Mouse (Mus musculus) testis, postnatal 10 days (tissue): ENCODE data around the gene Sgsm2.
A peak's percentile ranks its signal among the peaks of the same experiment; 100 is the strongest.

Source experiments
- DNase-seq: peaks from one replicate; pipeline ENCODE4 v3.0.0; 2021; ENCODE audit warnings: low spot score

The Sgsm2 gene

GRCm38 (mm10) chr11:74881979-74882378, 14.9 kb downstream of the Sgsm2 start:
- DNase-seq: peak; percentile 54

- no peak for DNase-seq
These were observed 15.9 kb downstream of the Sgsm2 start for GRCm38 (mm10) chr11:74880999-74881398.

GRCm38 (mm10) chr11:74876801-74877200, 20.1 kb downstream of the Sgsm2 start:
- peak; percentile 65 for DNase-seq

- no peak for DNase-seq
These were observed 22.2 kb downstream of the Sgsm2 start for GRCm38 (mm10) chr11:74874630-74875029.

- DNase-seq: peak; percentile 59
These were observed 25.8 kb downstream of the Sgsm2 start for GRCm38 (mm10) chr11:74870991-74871622.

- peak; percentile 25 for DNase-seq
These were observed 26.3 kb downstream of the Sgsm2 start for GRCm38 (mm10) chr11:74870544-74870943.

GRCm38 (mm10) chr11:74869603-74870002, 27.3 kb downstream of the Sgsm2 start:
- peak; percentile 33 for DNase-seq

GRCm38 (mm10) chr11:74868046-74868760, 28.7 kb downstream of the Sgsm2 start:
- peak; percentile 47 for DNase-seq

GRCm38 (mm10) chr11:74867181-74867580, 29.7 kb downstream of the Sgsm2 start:
- DNase-seq: no peak

- peak; percentile 73 for DNase-seq
These were observed 30.2 kb downstream of the Sgsm2 start for GRCm38 (mm10) chr11:74866640-74867039.

GRCm38 (mm10) chr11:74865252-74865651, 31.6 kb downstream of the Sgsm2 start:
- no peak for DNase-seq

GRCm38 (mm10) chr11:74864421-74864820, 32.4 kb downstream of the Sgsm2 start:
- DNase-seq: no peak

- no peak for DNase-seq
These were observed 33.4 kb downstream of the Sgsm2 start for GRCm38 (mm10) chr11:74863471-74863870.

GRCm38 (mm10) chr11:74862129-74862528, 34.7 kb downstream of the Sgsm2 start:
- no peak for DNase-seq

GRCm38 (mm10) chr11:74857756-74858155, 39.1 kb downstream of the Sgsm2 start:
- no peak for DNase-seq

- DNase-seq: no peak
These were observed 45.7 kb downstream of the Sgsm2 start for GRCm38 (mm10) chr11:74850998-74851661.

GRCm38 (mm10) chr11:74847919-74848521, 48.8 kb downstream of the Sgsm2 start:
- DNase-seq: peak; percentile 82

- DNase-seq: no peak
These were observed 51.1 kb downstream of the Sgsm2 start for GRCm38 (mm10) chr11:74845784-74846183.

GRCm38 (mm10) chr11:74843761-74844160, 53.1 kb downstream of the Sgsm2 start:
- no peak for DNase-seq

GRCm38 (mm10) chr11:74843435-74843714, 53.5 kb downstream of the Sgsm2 start:
- DNase-seq: no peak

- no peak for DNase-seq
These were observed 54.0 kb downstream of the Sgsm2 start for GRCm38 (mm10) chr11:74842656-74843434.

- no peak for DNase-seq
These were observed 54.8 kb downstream of the Sgsm2 start for GRCm38 (mm10) chr11:74842045-74842444.
